Mouse (Mus musculus) stomach, postnatal 0 days (tissue): ENCODE measurements around the gene Slit1.

Source experiments
- CTCF ChIP-seq: IDR thresholded peaks from 2 replicates; pipeline ENCODE4 v1.5.1; 2016; ENCODE audit warnings: antibody characterized with exemption, low read depth, mild to moderate bottlenecking, moderate library complexity
- EP300 ChIP-seq: optimal IDR thresholded peaks from 2 replicates; pipeline ENCODE3; 2016; ENCODE audit warnings: antibody characterized with exemption

DNA sequence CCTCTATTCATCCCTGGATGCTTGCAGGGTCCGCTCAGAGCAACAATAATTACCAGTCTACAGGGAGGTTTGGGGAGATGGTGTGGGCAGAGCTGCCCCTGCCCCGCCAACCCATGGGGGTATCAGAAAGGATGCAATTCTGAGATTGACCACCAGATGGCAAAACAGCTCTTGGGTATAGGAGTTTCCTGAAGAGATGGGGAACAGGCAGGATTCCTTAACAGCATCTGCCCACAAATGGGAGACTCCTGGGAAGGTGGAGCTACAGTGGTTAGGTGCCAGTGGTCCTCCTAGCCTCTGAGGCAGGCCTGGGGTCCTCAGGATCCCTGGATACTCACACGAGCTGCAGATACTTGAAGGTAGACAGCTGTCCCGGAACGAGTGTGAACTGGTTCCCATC is 113.9 kb downstream of the Slit1 start:
- TF ChIP-seq EP300 (no peak), CTCF (peak; percentile 82)
